Mouse (Mus musculus): ENCODE data around the gene Kap.
"Not testable (repeated sequence)": the region's sequence is repeated elsewhere in the genome, so short reads cannot be mapped to it uniquely, and the experiment has no call there.

Kap gene

DNA sequence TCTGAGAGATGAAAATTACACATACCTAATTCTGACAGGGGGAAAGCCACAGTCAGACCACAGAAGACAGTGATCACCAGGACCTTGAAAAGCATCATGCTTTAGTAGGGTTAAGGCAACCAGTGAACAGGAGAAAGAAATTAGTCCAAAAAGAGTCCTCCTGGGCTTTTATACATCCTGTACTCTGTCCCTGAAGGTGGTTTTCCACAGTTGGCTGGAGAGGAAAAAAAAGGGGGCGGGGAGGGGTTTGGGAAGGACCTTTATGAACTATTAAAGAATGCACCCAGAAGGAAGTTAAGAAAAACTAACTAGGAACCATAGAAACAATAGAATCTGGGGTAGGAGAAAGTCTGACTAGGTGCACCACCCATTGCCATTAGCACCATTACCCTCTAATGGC lies at the start of gene Kap:
Gene Kap (minus strand): TSS at position 237 of the 400 bp plus-strand sequence.
- DNase-seq, result no peak

- DNase-seq, result no peak
These were observed 32.4 kb upstream of the Kap start for GRCm38 (mm10) chr6:133885871-133886415.

DNA sequence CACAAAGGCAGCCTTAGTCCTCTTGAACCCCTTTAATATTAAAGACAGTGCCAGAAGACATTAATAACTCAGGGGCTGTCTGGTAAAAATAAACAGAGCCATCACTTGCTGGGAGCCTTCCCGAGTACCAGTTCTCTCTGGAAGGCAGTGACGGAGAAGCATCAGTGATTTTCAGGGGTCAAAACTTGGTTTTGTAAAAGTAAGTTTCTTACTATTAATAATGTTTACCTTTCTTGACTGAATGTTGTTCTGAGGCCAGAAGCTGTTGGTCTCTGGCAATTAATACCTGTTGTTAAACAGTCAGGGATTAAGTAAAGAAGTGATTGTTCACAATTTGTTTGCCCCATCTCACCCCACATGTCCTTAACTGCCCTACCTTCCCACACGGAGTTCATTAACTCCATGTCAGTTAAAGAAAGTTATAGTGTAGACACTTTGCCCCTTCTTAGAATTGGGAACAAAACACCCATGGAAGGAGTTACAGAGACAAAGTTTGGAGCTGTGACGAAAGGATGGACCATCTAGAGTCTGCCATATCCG lies 30.0 kb upstream of the Kap start:
- no peak for DNase-seq

DNA sequence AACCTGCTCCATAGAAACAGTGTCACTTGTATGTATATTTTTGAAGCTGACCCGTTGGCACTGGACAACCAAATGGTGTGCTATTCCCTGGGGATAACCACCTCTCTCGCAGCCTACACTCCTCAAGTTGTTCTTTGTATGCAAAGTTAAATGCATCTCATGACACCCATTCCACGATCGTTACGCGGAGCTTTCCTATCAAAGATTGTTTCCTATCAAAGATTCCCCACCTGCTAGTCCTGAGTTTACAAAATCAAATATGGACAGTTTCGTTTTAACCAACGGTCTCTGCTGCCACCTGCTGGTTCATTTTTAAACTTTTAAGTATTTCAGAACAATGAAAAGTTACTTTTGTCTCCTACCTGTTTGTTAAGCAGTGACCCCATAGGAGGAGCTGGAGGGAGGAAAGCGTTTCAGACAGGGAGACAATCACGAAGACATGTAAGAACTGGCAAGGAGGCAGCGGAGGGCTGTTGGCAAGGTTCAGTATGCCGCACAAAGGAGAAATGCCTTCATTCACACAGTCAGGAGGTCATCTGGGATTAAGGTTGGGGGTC lies 22.4 kb upstream of the Kap start:
- DNase-seq, result peak; percentile 8 to 40

DNA sequence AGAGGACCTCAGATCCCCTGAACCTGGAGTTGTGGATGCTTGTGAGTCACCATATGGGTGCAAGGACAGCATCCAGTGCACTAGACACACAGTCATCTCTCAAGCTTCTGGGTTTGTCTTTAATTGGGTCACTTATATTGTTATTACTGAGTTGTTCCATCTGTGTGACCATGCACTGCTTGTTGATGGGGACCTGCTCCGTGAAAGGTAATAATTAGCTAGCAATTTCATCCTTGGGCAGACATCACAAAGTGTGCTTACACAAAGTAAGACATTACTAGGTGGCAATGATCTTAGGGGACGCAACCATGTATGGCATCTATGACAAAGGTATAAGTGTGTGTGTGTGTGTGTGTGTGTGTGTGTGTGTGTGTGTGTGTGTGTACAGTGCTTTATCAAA lies 19.1 kb upstream of the Kap start:
- no peak for DNase-seq

- no peak for DNase-seq
These were observed 17.6 kb upstream of the Kap start for GRCm38 (mm10) chr6:133871131-133871530.

DNA sequence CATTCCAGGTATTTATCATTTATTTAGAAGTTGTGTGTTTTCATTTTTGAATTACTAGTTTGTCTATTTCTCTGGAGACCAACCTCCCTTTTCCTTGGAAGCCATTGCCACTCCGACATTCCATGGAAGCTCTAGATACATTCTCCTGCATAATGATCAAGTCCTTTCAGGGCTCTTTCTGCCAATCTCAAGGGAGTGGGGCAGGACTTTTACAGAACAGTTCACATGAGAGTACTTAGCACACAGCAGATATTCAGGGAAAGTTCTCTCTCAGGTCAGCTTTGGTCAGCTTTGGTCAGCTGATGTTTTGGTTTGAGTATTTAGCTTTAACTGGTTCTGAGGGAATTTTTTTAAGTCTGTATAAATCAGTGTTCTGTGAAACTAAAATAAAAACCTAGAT lies 14.8 kb upstream of the Kap start:
- no peak for DNase-seq

DNA sequence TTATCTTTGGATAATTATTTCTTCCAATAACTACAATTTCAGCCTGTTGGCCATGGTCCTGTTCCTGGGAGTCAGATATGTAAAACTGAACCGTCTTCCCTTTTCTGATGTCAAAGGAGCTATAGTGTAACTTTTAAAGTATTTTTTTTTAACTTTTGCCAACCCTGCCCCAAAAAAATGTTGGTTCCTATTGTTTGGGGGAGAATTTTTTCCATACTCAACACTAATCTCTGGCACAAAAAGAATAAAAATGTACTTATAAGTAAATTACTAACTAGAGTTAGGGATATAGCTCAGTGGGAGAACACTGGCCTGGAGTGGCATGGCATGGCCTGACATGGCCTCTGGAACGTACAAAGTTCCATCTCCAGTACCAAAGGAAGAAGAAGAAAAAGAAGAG lies 2.3 kb upstream of the Kap start:
- DNase-seq, result no peak

- DNase-seq, result no peak
These were observed 4.2 kb downstream of the Kap start for GRCm38 (mm10) chr6:133849359-133849758.

DNA sequence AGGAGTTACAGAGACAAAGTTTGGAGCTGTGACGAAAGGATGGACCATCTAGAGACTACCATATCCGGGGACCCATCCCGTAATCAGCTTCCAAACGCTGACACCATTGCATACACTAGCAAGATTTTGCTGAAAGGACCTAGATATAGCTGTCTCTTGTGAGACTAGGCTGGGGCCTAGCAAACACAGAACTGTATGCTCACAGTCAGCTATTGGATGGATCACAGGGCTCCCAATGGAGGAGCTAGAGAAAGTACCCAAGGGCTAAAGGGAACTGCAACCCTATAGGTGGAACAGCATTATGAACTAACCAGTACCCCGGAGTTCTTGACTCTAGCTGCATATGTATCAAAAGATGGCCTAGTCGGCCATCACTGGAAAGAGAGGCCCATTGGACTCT lies 4.7 kb downstream of the Kap start:
- DNase-seq, result not testable (repeated sequence)

- not testable (repeated sequence) for DNase-seq
These were observed 15.1 kb downstream of the Kap start for GRCm38 (mm10) chr6:133838296-133838995.

- DNase-seq, result peak in 1 of 2 experiments; percentile 4
These were observed 41.2 kb downstream of the Kap start for GRCm38 (mm10) chr6:133812342-133812741.
